Mouse (Mus musculus): ENCODE measurements around the gene Akr1c18. TPM values are rescaled to one million over a fixed set of nuclear protein-coding genes. Genes with fewer than 3 reads are reported as not detected.
A peak's percentile ranks its signal among the peaks of the same experiment; 100 is the strongest.
"Not testable (repeated sequence)": the region's sequence is repeated elsewhere in the genome, so short reads cannot be mapped to it uniquely, and the experiment has no call there.

The Akr1c18 gene
- polyA plus RNA-seq (2015; fragmentation: Nextera tagmentation; extraction: Ambion mirVana), result not detected in 2 replicates

DNA sequence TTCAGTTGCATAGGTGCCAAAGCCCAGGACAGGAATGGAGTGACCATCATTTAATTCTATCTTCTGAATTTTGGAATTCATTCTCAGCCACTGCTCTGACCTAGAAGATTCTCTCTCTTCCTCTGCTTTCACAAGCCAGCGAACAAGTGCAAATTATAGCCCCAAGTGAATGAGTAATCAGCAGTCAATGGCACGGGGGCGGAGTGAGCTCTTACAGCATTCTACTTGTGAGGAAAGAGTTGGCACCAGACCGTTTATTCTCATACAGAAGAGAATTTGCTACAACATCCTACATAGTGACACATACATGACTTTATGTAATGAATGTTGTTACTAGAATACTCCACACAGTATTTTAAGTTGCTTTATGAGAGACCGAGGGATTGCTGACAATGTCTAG is at the start of gene Akr1c18:
TSS of gene Akr1c18 (minus strand) at position 137 of the 400 bp plus-strand sequence.
- H3K9me3 ChIP-seq, result no peaks in the 10 kb centered on the region
- no peak within 1 kb of the TSS for H3K27ac ChIP-seq (replicated peaks)
- ATAC-seq (ENCODE audit: extremely low read depth, insufficient number of reproducible peaks, low FRiP score, low TSS enrichment), result no peak
- H3K4me3 ChIP-seq, result no peak within 1 kb of the TSS
- no peak within 1 kb of the TSS for H3K9ac ChIP-seq
- no peaks in the 10 kb centered on the region for H3K36me3 ChIP-seq
- H3K4me2 ChIP-seq, result no peak within 1 kb of the TSS
- H3K27me3 ChIP-seq (replicated peaks), result no peaks in the 10 kb centered on the region
- WGBS, result 81% methylated on average over 5 of the region's 5 CpGs
- H3K4me1 ChIP-seq, result no peaks in the 10 kb centered on the region

DNA sequence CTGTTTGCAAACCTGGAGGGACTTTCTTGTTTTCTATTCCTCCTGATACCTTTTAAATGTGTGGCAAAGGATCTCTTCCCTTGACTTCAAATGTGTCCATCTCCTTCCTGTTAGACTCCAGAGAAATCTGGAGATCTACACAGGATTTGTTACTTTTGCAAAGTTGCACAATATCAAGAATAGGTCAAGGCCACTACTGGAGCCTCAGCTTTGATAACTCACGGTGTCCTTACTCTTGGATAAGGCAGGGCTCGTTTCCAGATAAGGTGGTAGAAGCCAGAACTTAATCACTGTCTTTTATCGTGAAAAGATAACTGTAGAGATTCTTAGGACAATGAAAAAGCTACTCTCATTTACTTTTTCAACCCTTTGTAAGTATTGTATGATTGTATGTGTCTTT is 42.1 kb upstream of the Akr1c18 start:
- Histone ChIP-seq H3K4me2 (no peak overlapping the region), H3K27me3 (replicated peaks) (no peaks in the 10 kb centered on the region), H3K4me1 (no peaks in the 10 kb centered on the region), H3K9me3 (no peaks in the 10 kb centered on the region), H3K9ac (no peak overlapping the region), H3K4me3 (no peak overlapping the region), H3K36me3 (no peaks in the 10 kb centered on the region), H3K27ac (replicated peaks) (no peak overlapping the region)
- no peak for ATAC-seq (ENCODE audit: extremely low read depth, insufficient number of reproducible peaks, low FRiP score, low TSS enrichment)
- 34% methylated on average over 3 of the region's 3 CpGs for WGBS

DNA sequence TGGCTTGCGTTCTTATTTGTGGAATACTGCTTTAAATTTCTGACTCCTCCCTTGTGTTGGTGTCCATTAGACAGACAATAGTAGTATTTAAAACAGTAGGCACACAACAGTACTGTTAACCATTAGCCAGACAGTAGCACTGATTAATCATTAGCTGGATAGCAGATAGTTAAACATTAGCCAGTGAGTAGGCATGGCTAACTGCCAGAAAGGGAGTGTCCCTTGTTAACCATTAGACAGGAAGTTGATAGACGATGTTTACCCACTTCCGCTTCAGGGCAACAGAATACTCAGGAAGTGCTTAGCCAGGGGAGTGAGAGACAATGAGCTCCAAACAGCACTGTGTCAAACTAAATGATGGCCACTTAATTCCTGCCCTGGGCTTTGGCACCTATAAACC is 40.5 kb upstream of the Akr1c18 start, which contains the start of gene Akr1c13:
TSS of gene Akr1c13 (plus strand) at position 247 of the 400 bp plus-strand sequence.
- Histone ChIP-seq H3K9me3 (no peaks in the 10 kb centered on the region), H3K9ac (no peak within 1 kb of the TSS), H3K4me3 (no peak within 1 kb of the TSS), H3K4me2 (peak within 1 kb of the TSS; percentile 12; the same call in 1 of the 2 replicates), H3K36me3 (no peaks in the 10 kb centered on the region), H3K27me3 (replicated peaks) (no peaks in the 10 kb centered on the region), H3K4me1 (no peaks in the 10 kb centered on the region), H3K27ac (replicated peaks) (no peak within 1 kb of the TSS)
- no peak for ATAC-seq (ENCODE audit: extremely low read depth, insufficient number of reproducible peaks, low FRiP score, low TSS enrichment)
- 54% methylated on average over 3 of the region's 3 CpGs for WGBS

DNA sequence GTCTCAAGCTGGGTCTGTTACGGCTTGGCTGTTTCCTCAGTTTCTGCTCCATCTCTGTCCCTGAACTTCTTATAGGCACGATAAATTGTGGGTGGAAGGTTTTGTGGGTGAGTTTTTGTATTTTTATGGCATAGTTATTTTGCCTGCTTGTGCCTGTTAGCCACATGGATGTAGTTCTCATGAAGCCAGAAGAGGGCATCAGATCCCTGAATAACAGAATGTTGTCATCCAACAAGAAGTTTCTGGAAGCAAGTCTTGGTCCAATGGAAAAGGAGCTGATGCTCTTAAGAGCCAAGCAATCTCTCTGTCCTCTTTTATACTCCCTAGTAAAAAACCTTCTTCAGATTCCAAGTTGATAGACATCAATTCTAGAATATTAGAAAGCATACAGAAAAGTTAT is 37.7 kb upstream of the Akr1c18 start:
- ATAC-seq (ENCODE audit: extremely low read depth, insufficient number of reproducible peaks, low FRiP score, low TSS enrichment), result no peak
- no peak overlapping the region for H3K9ac ChIP-seq

DNA sequence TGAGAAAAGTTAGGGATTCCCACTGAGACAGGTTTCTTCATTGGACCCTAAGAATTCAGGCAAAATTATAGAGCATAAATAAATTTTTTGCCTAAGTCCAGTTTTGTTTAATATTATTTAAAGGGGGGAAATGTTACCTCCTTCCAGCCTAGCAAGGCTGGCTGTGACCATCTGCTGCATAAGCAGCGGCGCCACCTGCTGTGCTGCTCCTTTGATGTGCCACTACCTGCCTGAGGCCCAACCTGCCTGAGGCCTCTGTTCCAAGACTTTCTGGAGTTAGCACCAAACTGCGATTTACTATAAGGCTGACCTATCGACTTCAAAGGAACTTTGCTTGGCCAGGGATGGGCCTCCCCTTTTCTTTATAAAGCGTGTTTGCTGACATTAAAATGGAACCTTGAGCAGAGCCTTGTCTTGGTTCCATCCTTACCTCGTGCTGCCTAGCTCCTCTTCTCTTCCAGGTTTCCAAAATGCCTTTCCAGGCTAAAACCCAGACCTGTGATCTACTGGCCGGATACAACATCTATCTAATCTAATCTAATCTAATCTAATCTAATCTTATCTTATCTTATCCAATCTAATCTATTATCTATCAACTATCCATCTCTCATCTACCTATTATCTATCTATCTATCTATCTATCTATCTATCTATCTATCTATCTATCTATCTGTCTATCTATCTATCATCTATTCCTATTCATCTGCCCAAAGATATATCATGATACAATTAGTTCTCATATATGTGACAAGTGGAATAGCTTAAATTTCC is 36.4 kb upstream of the Akr1c18 start:
- not testable (repeated sequence) for H3K36me3 ChIP-seq; H3K9ac ChIP-seq; H3K4me1 ChIP-seq; ATAC-seq (ENCODE audit: extremely low read depth, insufficient number of reproducible peaks, low FRiP score, low TSS enrichment); H3K27me3 ChIP-seq (replicated peaks); H3K27ac ChIP-seq (replicated peaks); H3K4me2 ChIP-seq; H3K9me3 ChIP-seq; H3K4me3 ChIP-seq
- WGBS, result 71% methylated on average over 7 of the region's 7 CpGs

More for the DNA sequence above, 37.7 kb upstream of the Akr1c18 start:
- 76% methylated on average over 2 of the region's 2 CpGs for WGBS
- Histone ChIP-seq H3K4me2 (no peak overlapping the region), H3K9me3 (no peaks in the 10 kb centered on the region), H3K4me3 (no peak overlapping the region), H3K4me1 (no peaks in the 10 kb centered on the region), H3K27ac (replicated peaks) (no peak overlapping the region), H3K36me3 (no peaks in the 10 kb centered on the region), H3K27me3 (replicated peaks) (no peaks in the 10 kb centered on the region)

DNA sequence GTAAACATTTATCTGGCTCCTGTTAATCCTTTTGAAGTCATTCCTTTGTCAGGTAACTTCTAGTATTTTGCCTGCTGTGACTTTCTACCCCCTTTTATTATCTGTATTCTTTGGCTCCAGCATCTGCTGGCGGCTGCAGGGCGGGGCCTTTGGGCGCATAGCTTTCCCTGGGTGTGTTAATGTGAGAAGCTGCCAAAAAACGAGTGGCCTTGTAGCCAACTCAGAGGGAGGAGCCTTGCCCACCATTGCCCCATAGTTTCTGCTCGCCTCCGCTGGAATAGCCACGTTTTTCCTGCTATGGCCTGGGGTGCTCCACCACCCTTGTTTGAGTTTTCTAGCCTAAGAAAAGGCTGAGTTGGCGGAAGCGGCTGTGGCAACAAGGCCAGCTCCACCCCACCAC is 32.7 kb upstream of the Akr1c18 start:
- Histone ChIP-seq H3K4me1 (no peaks in the 10 kb centered on the region), H3K9me3 (peaks cover 14% of the 10 kb centered on the region; the same call in 1 of the 2 replicates), H3K4me3 (no peak overlapping the region), H3K9ac (no peak overlapping the region), H3K4me2 (peak overlapping the region; percentile 16; the same call in 1 of the 2 replicates), H3K36me3 (no peaks in the 10 kb centered on the region), H3K27me3 (replicated peaks) (no peaks in the 10 kb centered on the region), H3K27ac (replicated peaks) (no peak overlapping the region)
- ATAC-seq (ENCODE audit: extremely low read depth, insufficient number of reproducible peaks, low FRiP score, low TSS enrichment), result no peak
- 61% methylated on average over 9 of the region's 9 CpGs for WGBS

DNA sequence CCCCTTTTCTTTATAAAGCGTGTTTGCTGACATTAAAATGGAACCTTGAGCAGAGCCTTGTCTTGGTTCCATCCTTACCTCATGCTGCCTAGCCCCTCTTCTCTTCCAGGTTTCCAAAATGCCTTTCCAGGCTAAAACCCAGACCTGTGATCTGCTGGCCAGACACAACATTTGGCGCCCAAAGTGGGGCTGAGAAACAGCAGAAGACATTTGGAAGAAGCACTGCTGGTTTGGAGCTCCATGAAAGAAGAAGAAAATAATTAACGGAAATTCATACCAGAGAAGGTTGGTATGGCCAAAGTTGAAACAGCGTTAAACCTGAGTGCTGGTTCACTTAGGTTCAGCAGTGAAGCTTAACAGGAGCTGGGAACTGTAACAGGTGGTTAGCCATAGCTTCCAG is 30.9 kb upstream of the Akr1c18 start:
- 79% methylated on average over 4 of the region's 4 CpGs for WGBS
- H3K27me3 ChIP-seq (replicated peaks); H3K27ac ChIP-seq (replicated peaks); H3K4me2 ChIP-seq; H3K4me1 ChIP-seq; H3K9ac ChIP-seq; H3K4me3 ChIP-seq; H3K36me3 ChIP-seq; ATAC-seq (ENCODE audit: extremely low read depth, insufficient number of reproducible peaks, low FRiP score, low TSS enrichment): not testable (repeated sequence)
- H3K9me3 ChIP-seq, result peaks cover 14% of the 10 kb centered on the region; the same call in 1 of the 2 replicates

DNA sequence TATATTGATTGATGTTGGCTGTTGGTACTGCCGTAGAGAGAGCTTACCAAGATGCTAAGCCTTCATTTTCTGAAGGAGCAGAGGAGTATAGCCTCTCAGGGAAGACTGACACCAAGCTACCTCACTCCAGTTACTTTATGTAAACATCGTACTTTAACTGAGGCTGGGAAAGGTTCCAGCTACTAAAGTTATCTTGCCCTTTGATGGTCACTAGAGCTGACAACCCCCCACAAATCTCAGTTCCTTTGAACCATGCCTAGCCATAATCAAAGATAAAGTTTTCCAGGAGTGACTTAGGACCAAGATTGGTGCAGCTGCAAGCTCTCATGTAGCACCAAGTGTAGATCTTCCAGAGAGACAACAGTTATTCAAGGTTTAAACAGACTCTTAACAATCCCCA is 22.5 kb upstream of the Akr1c18 start:
- WGBS, result 28% methylated on average over 2 of the region's 2 CpGs
- ATAC-seq (ENCODE audit: extremely low read depth, insufficient number of reproducible peaks, low FRiP score, low TSS enrichment), result no peak

DNA sequence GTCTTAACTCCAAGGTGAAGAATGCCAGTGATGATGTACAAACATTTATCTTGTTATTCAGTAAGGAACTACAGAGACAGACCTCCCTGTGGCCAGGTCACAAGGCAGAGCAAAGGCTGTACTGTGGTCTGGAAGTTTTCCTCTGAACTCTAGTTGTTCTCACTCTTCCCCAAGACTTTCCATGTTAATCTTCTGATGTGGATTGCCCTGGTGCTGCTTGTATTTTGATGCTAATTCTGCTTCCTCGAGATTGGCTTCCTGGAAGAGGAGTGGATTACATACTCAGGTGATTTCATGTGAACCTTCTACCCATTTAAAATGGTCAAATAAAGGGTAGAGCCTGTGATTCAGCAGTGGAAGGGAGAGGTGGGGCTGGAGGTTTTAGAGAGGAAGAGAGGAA is 17.6 kb upstream of the Akr1c18 start:
- no peak overlapping the region for H3K27ac ChIP-seq (replicated peaks)
- WGBS, result 12% methylated on average over 1 of the region's 1 CpGs
- no peak overlapping the region for H3K9ac ChIP-seq
- peaks cover 11% of the 10 kb centered on the region for H3K4me1 ChIP-seq
- H3K36me3 ChIP-seq, result no peaks in the 10 kb centered on the region
- H3K4me3 ChIP-seq, result no peak overlapping the region
- no peaks in the 10 kb centered on the region for H3K9me3 ChIP-seq
- H3K4me2 ChIP-seq, result no peak overlapping the region
- no peaks in the 10 kb centered on the region for H3K27me3 ChIP-seq (replicated peaks)
- ATAC-seq (ENCODE audit: extremely low read depth, insufficient number of reproducible peaks, low FRiP score, low TSS enrichment), result no peak

More for the DNA sequence above, 22.5 kb upstream of the Akr1c18 start:
- Histone ChIP-seq H3K27me3 (replicated peaks) (no peaks in the 10 kb centered on the region), H3K36me3 (no peaks in the 10 kb centered on the region), H3K9ac (no peak overlapping the region), H3K4me1 (peaks cover 13% of the 10 kb centered on the region), H3K4me3 (no peak overlapping the region), H3K4me2 (no peak overlapping the region), H3K27ac (replicated peaks) (no peak overlapping the region), H3K9me3 (no peaks in the 10 kb centered on the region)

DNA sequence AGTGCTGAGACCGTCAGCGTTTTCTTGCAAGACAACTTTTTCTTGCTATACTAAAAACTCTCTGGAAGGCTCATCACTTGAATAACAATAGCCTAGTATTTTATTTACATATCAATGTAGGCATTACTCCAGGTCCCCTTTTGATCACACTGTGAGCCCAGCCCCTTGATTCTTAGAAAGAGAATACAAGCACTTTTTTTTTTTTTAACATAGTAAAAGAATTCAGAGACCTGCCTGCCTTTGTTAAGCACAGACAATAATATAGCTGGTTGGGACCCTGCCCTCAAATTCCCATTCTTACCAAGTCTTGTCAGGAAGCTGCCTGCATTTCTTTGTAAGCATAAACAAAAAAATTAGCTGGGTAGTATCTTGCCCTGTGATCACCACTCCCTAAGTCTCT is 4.8 kb upstream of the Akr1c18 start:
- no peak overlapping the region for H3K9ac ChIP-seq
- H3K4me1 ChIP-seq, result no peaks in the 10 kb centered on the region
- no peaks in the 10 kb centered on the region for H3K36me3 ChIP-seq
- H3K27ac ChIP-seq (replicated peaks), result no peak overlapping the region
- no peak overlapping the region for H3K4me3 ChIP-seq
- no peaks in the 10 kb centered on the region for H3K27me3 ChIP-seq (replicated peaks)
- ATAC-seq (ENCODE audit: extremely low read depth, insufficient number of reproducible peaks, low FRiP score, low TSS enrichment), result no peak
- WGBS, result 79% methylated on average over 2 of the region's 2 CpGs
- H3K4me2 ChIP-seq, result no peak overlapping the region
- no peaks in the 10 kb centered on the region for H3K9me3 ChIP-seq

DNA sequence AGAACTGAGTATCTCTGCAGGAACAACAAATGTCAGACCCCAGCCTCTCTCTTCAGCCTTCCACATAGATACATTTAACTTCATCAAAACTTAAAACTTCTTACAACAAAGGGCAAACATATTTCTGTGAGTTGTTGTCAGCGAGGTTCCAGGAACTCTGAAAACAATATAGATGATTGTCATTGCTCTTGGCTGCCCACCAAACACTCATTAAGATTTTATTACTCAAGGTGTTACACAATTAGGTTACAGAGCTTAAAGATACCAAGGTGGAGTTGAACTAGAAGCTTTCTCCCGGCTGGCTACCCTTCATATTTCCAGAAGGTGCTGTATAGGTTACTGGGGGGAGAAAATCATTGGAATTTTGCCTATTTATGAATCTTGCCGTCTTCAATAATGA is 3.1 kb upstream of the Akr1c18 start:
- Histone ChIP-seq H3K27ac (replicated peaks) (no peak overlapping the region), H3K9ac (no peak overlapping the region), H3K36me3 (no peaks in the 10 kb centered on the region), H3K27me3 (replicated peaks) (no peaks in the 10 kb centered on the region), H3K9me3 (no peaks in the 10 kb centered on the region), H3K4me3 (no peak overlapping the region), H3K4me2 (no peak overlapping the region), H3K4me1 (no peaks in the 10 kb centered on the region)
- WGBS, result 69% methylated on average over 3 of the region's 3 CpGs
- no peak for ATAC-seq (ENCODE audit: extremely low read depth, insufficient number of reproducible peaks, low FRiP score, low TSS enrichment)

DNA sequence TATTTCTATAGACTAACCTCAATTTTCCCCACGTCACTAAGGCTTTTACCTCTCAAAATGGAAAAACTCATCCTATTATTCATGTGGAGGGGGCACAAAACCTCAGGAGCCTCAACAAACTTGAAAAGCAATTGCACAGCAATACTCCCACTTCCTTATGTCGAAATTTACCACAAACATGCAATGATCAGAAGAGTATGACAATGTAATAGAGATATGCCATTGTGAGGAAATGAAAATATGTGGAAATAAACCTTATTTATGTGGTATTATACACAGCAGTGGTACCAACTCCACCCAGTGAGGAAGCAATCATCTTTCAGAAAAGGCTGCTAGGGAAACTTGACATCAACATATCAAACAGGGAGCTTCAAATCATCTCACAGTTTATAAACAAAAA is 2.5 kb upstream of the Akr1c18 start:
- no peak for ATAC-seq (ENCODE audit: extremely low read depth, insufficient number of reproducible peaks, low FRiP score, low TSS enrichment)
- Histone ChIP-seq H3K4me1 (no peaks in the 10 kb centered on the region), H3K27ac (replicated peaks) (no peak overlapping the region), H3K9me3 (no peaks in the 10 kb centered on the region), H3K4me2 (no peak overlapping the region), H3K36me3 (no peaks in the 10 kb centered on the region), H3K27me3 (replicated peaks) (no peaks in the 10 kb centered on the region), H3K4me3 (no peak overlapping the region), H3K9ac (no peak overlapping the region)
- WGBS, result 55% methylated on average over 2 of the region's 2 CpGs

Measured in heart, embryonic 13.5 days (tissue).